Mouse (Mus musculus) brain, embryonic 14.5 days (tissue): Measurements from ENCODE around the gene Hnrnpf. TPM values are rescaled to one million over a fixed set of nuclear protein-coding genes. Genes with fewer than 3 reads are reported as not detected.

Experiments
- DNase-seq: peaks from one replicate; pipeline ENCODE4 v3.0.0-alpha.2; 2011; ENCODE audit warnings: low read depth
- CTCF ChIP-seq: fragments of 200-500 bp; IDR thresholded peaks from 2 replicates; pipeline ENCODE4 v1.5.1; 2012; ENCODE audit warnings: inconsistent platforms, mild to moderate bottlenecking, moderate library complexity, borderline replicate concordance; ENCODE audit not compliant: insufficient read depth, insufficient read length; ENCODE audit errors: extremely low read depth
- POLR2A ChIP-seq: fragments of 200-500 bp; IDR thresholded peaks from 2 replicates; pipeline ENCODE4 v1.6.1; 2012; ENCODE audit warnings: mild to moderate bottlenecking, inconsistent platforms, borderline replicate concordance; ENCODE audit not compliant: poor library complexity, insufficient read depth, insufficient read length, severe bottlenecking; ENCODE audit errors: extremely low read depth
- polyA plus RNA-seq: library from polyadenylated mRNA; depleted of rRNA; stranded (reverse); fragments of >200 nt; gene quantifications from 2 replicates; pipeline ENCODE4 v1.2.3, GENCODE M21; 2012

The Hnrnpf gene
- polyA plus RNA-seq, 1 experiment: 240 TPM

DNA sequence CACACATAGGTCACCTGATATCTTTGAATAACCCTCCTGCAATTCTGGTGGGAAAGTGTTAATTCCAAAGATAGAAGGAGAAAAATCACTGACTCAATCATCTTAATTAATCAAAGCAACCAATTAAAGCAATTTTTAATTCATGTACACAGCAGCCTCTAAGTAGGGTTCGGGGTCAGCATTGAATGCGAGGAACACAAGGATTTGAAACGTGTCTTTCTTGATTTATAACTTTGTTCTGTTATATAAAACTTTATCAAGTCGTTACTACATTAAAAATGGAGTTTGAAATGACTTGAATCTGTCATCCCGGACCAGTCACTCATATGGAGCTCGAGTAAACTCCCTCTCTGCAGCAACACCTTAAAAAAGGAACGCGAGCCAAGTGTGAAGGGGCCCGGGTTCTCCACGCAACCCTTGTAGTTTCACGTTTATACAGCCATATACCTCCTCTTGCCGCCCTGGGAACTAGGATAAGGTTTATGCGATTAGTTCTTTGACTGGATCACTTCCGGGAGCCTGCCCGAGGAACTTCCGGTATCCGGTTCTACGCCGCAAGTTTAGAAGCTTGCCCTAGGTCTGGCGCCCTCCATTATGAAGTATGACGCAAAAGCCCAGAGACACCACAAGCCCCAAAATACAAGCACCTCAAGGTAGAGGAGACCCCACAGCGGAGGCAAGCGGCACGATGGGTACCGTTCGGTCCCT, 21.3 kb upstream of the Hnrnpf start:
- no peak for TF ChIP-seq POLR2A
- TF ChIP-seq CTCF: no peak
- peak; percentile 97 for DNase-seq

DNA sequence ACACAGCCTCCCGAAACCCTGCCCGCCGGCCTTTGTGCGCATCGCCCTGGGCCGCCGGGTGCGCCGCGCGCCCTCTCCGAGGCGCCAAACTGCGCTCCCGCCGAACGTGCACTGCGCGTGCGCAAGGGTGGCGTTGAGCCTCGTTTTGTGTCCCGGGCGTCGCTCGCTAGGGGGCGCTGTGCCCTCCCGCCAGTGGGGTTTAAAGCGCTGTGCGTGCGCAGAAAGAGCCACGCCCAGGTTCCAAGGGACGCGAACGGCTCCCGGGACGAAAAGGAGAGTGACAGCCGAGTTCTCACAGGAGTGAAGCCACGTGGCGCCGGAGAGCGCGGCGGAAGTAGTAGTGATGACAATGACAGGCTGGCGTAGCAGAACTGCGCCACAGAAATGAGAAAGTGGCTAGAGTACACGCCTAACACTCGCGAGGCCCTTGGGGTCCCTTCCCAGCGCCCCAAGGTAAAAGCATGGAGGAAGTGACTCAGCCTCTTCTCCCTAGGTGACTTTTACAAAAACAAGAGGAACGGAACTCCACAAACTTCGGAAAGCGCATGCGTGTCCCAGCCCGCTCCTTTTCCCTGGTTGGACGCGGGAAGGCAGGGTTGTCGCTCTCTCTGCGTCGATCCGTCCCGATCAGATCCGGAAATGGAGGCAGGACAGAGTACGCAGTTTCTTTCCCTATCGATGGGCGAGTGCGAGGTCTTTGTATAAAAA, 20.6 kb upstream of the Hnrnpf start:
- TF ChIP-seq CTCF: peak; percentile 100
- peak; percentile 99 for TF ChIP-seq POLR2A
- peak; percentile 99 for DNase-seq

DNA sequence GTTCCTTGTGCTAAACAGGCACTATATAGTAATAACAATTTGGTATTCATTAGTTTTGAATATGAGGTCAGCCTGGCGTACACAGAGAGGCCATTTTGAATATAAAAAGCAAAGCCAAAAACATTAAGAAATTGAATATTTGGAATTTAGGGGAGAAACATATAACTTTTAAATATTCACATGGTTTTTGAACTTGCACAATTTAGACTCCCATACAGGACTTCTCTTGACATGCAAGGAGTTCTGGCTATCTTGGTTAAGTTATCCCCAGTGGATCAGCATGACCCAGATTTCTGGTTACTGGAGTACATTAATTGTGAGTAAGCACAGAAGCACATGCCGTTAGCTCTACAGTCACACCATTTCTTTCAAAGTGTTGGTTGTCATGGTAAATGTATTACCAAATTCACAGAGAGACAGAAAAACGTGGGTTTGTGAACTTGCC, 19.7 kb upstream of the Hnrnpf start:
- no peak for TF ChIP-seq POLR2A
- TF ChIP-seq CTCF: no peak
- no peak for DNase-seq

DNA sequence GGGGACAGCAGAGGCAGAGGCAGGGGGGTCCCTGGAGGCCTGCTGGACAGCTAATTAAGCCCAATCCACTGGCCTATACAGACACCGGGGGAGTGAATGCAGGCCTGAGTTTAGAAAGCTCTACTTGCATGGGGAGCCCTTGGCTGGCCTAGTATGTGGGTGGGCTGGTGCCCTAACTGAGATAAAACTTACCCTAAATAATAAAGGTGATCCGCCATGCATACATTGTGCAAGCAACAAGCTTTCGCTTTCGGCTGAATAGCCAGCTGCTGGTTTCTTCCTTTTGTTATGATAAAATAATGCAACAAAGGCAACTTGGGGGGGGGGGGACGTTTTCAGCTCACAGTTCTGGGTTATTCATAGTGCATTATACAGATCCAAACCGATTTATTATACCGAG, 18.9 kb upstream of the Hnrnpf start:
- no peak for DNase-seq

DNA sequence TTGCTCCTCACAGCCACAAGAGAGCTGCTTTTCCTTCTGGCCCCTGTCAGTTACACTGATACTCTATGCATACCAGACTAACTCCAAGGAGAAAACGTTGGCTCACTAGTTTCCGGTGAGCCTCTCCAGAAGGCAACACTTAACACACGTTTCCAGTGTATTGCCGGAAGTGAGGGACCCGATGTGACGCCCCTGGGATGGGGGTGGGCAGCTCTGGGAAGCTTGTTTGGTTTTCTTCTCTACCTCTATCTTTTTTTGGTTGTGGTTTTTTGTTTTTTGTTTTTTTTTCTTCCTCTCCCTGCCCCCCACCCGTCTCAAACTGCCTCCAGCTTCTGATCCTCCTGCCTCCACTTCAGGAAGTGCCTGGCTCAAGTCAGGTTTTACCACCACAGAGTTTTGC, 18.1 kb upstream of the Hnrnpf start:
- TF ChIP-seq CTCF (no peak), POLR2A (no peak)
- no peak for DNase-seq

More for the DNA sequence above, 18.9 kb upstream of the Hnrnpf start:
- TF ChIP-seq POLR2A (no peak), CTCF (no peak)

DNA sequence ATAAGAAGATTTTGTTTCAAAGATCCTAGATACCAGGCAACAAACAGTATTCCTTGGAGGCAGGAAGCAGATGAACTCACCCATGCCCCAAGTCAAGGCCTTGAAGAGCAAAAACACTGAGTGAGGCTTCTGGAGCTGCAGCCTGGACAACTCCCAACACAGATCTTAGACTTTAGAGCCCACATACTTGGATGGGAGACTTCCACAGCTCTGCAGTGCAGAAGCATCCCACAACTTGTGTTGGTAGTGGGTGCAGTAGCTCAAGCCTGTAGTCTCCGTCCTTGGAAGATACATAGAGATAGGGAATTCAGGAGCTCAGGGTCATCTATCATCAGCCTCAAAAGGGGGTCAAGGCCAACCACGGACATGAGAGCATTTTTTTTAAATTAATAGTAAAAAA, 14.2 kb upstream of the Hnrnpf start:
- DNase-seq: no peak
- TF ChIP-seq CTCF (no peak), POLR2A (no peak)

DNA sequence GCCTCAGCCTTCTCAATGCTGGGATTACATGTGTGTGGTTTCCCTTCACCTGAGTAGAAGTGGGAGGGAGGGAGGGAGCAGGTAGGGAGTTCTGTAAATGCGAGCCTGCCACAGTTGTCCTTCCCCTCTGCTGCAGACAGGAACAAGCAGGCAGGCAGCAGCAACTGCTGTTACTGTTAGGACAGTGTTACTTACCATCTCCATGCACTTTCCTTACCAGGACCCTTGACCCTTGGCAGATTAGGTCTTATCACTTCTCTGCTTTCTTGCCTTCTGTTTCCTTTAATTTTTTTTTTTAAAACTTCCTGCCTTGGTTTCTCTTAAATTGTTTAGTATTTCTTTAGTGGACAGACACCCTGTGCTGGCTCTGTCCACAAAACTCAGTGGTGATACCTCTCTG, 12.1 kb upstream of the Hnrnpf start:
- no peak for DNase-seq
- no peak for TF ChIP-seq CTCF
- TF ChIP-seq POLR2A: no peak

DNA sequence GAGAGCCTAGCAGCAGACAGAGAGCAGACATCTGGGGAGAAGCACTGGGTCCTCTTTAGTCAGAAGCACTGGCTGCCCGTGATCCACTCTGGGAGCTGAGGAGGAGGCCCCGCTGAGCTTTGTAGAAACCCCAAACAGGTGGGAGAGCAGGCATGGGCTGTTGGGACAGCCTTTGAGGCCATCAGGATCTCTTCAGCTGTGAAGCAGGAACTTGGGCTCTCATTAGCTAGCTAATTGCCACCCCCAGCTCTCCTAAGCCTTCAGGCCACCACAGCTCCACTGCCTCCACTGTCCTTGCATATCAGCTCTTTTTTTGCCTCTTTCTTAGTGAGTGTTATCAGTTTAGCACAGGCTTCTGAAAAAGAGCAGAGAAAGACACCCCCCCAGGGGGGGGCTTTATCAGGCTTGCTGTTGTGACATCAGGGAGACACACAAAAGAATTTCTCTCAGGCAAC, 11.5 kb upstream of the Hnrnpf start:
- no peak for DNase-seq
- TF ChIP-seq CTCF (no peak), POLR2A (no peak)

DNA sequence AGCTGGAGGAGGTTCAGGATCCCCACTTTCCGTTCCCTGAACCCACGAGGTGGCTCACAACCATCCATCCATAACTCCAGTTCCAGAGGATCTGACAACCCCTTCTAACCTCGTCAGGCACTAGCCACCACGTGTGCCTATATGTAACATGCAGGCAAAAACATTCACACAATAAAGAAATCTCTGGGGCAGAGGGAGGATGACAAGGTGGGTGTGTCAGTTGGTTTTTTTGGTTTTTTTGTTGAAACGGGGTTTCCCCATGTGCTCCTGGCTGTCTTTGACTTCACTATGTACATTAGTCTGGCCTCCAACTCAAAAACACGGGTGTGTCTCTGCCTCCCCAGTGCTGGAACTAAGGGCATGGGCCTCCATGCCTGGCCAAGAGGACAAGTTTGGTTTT, 9.9 kb upstream of the Hnrnpf start:
- no peak for DNase-seq
- TF ChIP-seq POLR2A (no peak), CTCF (no peak)

DNA sequence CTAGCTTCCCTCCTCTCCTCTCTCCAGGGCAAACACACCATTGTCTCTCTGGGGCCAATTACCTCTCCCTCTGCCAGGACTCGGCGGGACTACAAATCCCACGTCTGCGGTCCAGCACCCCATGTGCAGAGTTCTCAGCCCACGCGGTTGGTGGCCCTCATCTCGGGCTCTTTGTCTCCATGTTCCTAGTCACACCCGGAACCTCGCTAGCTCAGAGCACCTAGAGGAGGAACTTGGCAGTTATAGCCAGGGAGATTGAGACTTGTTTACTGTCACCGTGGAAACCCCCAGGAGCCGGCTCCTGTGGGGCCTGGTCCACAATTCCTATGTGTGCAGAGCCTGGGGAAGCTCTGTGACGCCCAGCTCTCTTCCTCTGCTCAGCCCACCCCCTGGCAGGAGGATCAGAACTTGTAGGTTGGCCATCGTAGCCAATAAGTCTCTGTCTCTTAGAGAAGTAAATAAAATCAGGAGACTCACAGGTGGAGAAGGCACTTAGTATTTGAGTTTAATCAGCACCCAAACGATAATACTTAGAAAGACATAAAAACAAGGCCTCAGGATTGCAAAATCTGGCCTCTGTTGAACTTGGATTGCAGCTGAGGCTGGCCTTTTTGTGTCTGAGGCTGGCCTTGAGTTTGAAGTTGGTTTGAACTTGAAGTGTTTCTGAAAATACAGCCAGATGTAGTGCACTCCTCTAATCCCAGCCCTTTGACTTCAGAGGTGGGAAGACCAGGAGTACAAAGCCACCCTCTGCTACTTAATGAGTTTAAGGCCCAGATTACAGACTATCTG, 8.6 kb upstream of the Hnrnpf start:
- no peak for DNase-seq
- TF ChIP-seq POLR2A: no peak
- TF ChIP-seq CTCF: no peak

DNA sequence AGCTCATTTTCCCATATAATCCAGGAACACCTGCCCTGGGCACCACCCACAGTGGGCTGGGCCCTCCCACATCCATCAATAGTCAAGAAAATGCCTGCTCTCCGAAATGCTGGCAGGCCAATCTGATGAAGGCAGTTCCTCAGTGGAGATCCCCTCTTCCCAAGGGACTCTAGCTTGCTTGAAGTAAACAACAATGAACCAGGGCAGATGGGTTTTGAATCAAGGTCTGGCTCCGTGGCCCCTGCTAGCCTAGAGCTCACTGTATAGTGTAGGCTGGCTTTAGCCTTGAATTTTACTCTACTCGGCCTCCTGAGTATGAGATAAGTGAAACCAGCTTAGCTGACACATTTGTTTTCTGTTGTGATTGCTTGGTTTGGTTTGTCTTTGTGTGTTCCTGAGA, 7.7 kb upstream of the Hnrnpf start:
- DNase-seq: no peak
- TF ChIP-seq POLR2A: no peak
- TF ChIP-seq CTCF: no peak
